Mouse (Mus musculus): ENCODE measurements around the gene Msh4.

- TF ChIP-seq POLR2A (IDR thresholded peaks at IDR 0.05; ENCODE audit: insufficient read depth, low read depth, low read length), result no peak
- no peak for TF ChIP-seq EP300 (IDR thresholded peaks at IDR 0.05; ENCODE audit: insufficient read depth, low read depth, low read length)
Measured at GRCm38 (mm10) chr3:153911197-153911881, 5.4 kb upstream of the Msh4 start.

Data from heart, adult 2 months (tissue).